Mouse (Mus musculus): ENCODE measurements around the gene Atf7ip.

DNA sequence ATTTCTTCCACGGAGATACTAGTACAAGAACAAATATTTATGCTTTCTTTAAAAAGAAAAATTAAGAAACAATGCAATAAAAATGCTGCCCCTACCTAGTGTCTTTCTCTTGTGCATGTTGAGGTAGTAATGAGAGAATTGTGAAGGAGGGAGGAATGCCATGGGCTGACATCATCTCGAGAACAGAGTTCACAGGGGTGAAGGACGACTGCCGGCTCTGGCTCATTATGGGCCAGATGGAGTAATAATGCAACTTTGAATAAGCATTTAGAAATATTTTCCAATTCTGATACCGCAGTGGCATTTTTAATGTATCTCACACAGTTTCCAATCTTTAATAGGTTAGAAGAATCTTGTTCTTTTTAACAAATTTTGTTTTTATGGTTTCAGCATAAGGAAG, 60.0 kb downstream of the Atf7ip start:
- TF ChIP-seq RAD21 (IDR thresholded peaks at IDR 0.05; ENCODE audit: low read depth, low read length) = no peak
- no peak for TF ChIP-seq CHD2 (IDR thresholded peaks at IDR 0.05; ENCODE audit: low read length)
- TF ChIP-seq NELFE (IDR thresholded peaks at IDR 0.05; ENCODE audit: low read depth, low read length) = no peak
